Mouse (Mus musculus) duodenum, adult 2 months (tissue): ENCODE data around the gene Ccdc73. TPM values are rescaled to one million over a fixed set of nuclear protein-coding genes. Genes with fewer than 3 reads are reported as not detected.

ENCODE experiments used
- polyA plus RNA-seq: library from polyadenylated mRNA; depleted of rRNA; stranded (reverse); fragments of >200 nt; gene quantifications from 2 replicates; pipeline ENCODE4 v1.2.3, GENCODE M21; 2012; ENCODE audit warnings: low replicate concordance; rRNA removed

The Ccdc73 gene
- not detected in 2 replicates for polyA plus RNA-seq

GRCm38 (mm10) chr2:104867282-104867855, at the start of gene Ccdc73:
Ccdc73 (plus strand) TSS chr2:104867805.

GRCm38 (mm10) chr2:104849276-104849990, 18.2 kb upstream of the Ccdc73 start, which contains the start of gene Prrg4:
Prrg4 (minus strand) TSS chr2:104849876.

GRCm38 (mm10) chr2:105016967-105017287, 149.3 kb downstream of the Ccdc73 start, which contains the start of gene Eif3m:
Eif3m (minus strand) TSS chr2:105017080.

Other genes with a start within 250 kb of the Ccdc73 start
- gene Tcp11l1, start 155.6 kb upstream of the Ccdc73 start, polyA plus RNA-seq, result 0.30 and 1.1 TPM in 2 replicates
- gene Pin1rt1, start 151.4 kb upstream of the Ccdc73 start, polyA plus RNA-seq, result not detected in 2 replicates
- gene Depdc7, start 124.9 kb upstream of the Ccdc73 start, polyA plus RNA-seq, result 5.6 and 6.7 TPM in 2 replicates
- 0.32 and 1.4 TPM in 2 replicates for gene Qser1, start 51.0 kb upstream of the Ccdc73 start, polyA plus RNA-seq
- 0.14 and 0.18 TPM in 2 replicates for gene Prrg4, start 17.9 kb upstream of the Ccdc73 start, polyA plus RNA-seq
- gene Eif3m, start 149.3 kb downstream of the Ccdc73 start, polyA plus RNA-seq, result 2.6 and 4.4 TPM in 2 replicates
- gene Gm11060, start 224.2 kb downstream of the Ccdc73 start, polyA plus RNA-seq, result not detected in 2 replicates